Mouse (Mus musculus): ENCODE data around the gene Arhgef1. TPM values are rescaled to one million over a fixed set of nuclear protein-coding genes. Genes with fewer than 3 reads are reported as not detected.

Gene Arhgef1
- polyA plus RNA-seq, 1 experiment from 2014 or later, result 32.6 TPM

DNA sequence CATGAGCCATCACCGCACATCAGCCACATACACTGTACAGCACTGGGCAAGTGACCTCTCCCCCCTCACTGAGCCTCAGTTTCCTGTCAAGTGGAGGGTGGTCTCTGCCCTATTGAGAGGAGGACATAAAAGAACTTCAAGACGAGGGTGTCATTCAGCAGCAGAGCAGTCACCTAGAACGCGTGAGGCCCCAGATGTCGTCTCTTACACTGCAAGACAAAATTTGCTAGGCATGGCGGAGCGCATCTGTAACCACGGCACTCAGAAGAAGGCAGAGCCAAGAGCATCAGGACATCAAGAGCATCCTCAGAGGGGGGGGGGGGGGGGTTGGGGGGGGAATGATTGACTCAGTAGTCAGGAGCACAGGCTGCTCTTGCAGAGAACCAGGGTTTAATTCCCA is 6.4 kb upstream of the Arhgef1 start:
- Histone ChIP-seq H3K9me3 (ENCODE audit: control insufficient read depth) (no peaks in the 10 kb centered on the region), H3K4me3 (ENCODE audit: low read depth, low read length) (no peak overlapping the region), H3K27me3 (replicated peaks; ENCODE audit: control insufficient read depth, insufficient read depth, low read length) (no peaks in the 10 kb centered on the region), H3K27ac (ENCODE audit: low read depth, low read length) (no peak overlapping the region), H3K9ac (ENCODE audit: low read depth, low read length) (no peak overlapping the region), H3K36me3 (ENCODE audit: control insufficient read depth, insufficient read depth) (no peaks in the 10 kb centered on the region; the same call in 1 of the 2 replicates), H3K4me1 (replicated peaks; ENCODE audit: control insufficient read depth, insufficient read depth, low read length) (no peaks in the 10 kb centered on the region), H3K4me2 (replicated peaks; ENCODE audit: low read depth) (no peak overlapping the region)
- WGBS, result 91% methylated on average over 8 of the region's 8 CpGs
- TF ChIP-seq CTCF (IDR thresholded peaks at IDR 0.05; ENCODE audit: low read depth), result no peak
- no peak for ATAC-seq

DNA sequence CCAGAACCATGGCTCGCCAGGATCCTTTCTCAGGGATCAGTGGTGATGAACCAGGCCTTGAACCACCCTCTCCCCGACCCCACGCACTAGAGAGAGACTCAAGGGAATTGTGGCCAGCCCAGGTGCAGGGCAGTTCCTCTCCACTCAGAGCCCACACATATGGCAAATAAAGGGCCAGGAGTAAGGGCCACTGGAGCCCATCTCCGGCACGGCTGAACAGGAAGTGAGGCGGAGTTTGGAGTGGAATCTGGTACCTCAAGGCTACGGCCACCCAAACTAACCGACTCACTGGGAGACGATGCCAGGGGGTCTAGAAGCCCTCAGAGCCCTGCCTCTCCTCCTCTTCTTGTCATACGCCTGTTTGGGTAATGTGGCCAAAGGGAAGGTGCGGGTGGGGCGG is 5.5 kb upstream of the Arhgef1 start, which contains the start of gene Cd79a:
Cd79a (plus strand) TSS at position 158 of the 400 bp plus-strand sequence.
- H3K27ac ChIP-seq (ENCODE audit: low read depth, low read length), result no peak within 1 kb of the TSS
- no peaks in the 10 kb centered on the region for H3K27me3 ChIP-seq (replicated peaks; ENCODE audit: control insufficient read depth, insufficient read depth, low read length)
- no peak within 1 kb of the TSS for H3K4me2 ChIP-seq (replicated peaks; ENCODE audit: low read depth)
- no peak within 1 kb of the TSS for H3K9ac ChIP-seq (ENCODE audit: low read depth, low read length)
- TF ChIP-seq CTCF (IDR thresholded peaks at IDR 0.05; ENCODE audit: low read depth), result no peak
- H3K9me3 ChIP-seq (ENCODE audit: control insufficient read depth), result no peaks in the 10 kb centered on the region
- H3K36me3 ChIP-seq (ENCODE audit: control insufficient read depth, insufficient read depth), result no peaks in the 10 kb centered on the region
- ATAC-seq, result no peak
- H3K4me3 ChIP-seq (ENCODE audit: low read depth, low read length), result no peak within 1 kb of the TSS
- 71% methylated on average over 12 of the region's 12 CpGs for WGBS
- no peaks in the 10 kb centered on the region for H3K4me1 ChIP-seq (replicated peaks; ENCODE audit: control insufficient read depth, insufficient read depth, low read length)

- no peak overlapping the region for H3K4me2 ChIP-seq (replicated peaks; ENCODE audit: low read depth)
- no peak overlapping the region for H3K9ac ChIP-seq (ENCODE audit: low read depth, low read length)
- TF ChIP-seq CTCF (IDR thresholded peaks at IDR 0.05; ENCODE audit: low read depth), result no peak
- no peak overlapping the region for H3K27ac ChIP-seq (ENCODE audit: low read depth, low read length)
- H3K9me3 ChIP-seq (ENCODE audit: control insufficient read depth), result no peaks in the 10 kb centered on the region
- no peak for ATAC-seq
- no peaks in the 10 kb centered on the region for H3K27me3 ChIP-seq (replicated peaks; ENCODE audit: control insufficient read depth, insufficient read depth, low read length)
- H3K4me1 ChIP-seq (replicated peaks; ENCODE audit: control insufficient read depth, insufficient read depth, low read length), result no peaks in the 10 kb centered on the region
- H3K36me3 ChIP-seq (ENCODE audit: control insufficient read depth, insufficient read depth), result no peaks in the 10 kb centered on the region
- 66% methylated on average over 5 of the region's 5 CpGs for WGBS
- no peak overlapping the region for H3K4me3 ChIP-seq (ENCODE audit: low read depth, low read length)
Observed at GRCm38 (mm10) chr7:24897959-24898358, 4.8 kb upstream of the Arhgef1 start.

- Histone ChIP-seq H3K4me2 (replicated peaks; ENCODE audit: low read depth) (no peak overlapping the region), H3K9ac (ENCODE audit: low read depth, low read length) (no peak overlapping the region), H3K27ac (ENCODE audit: low read depth, low read length) (no peak overlapping the region), H3K4me1 (replicated peaks; ENCODE audit: control insufficient read depth, insufficient read depth, low read length) (no peaks in the 10 kb centered on the region), H3K36me3 (ENCODE audit: control insufficient read depth, insufficient read depth) (no peaks in the 10 kb centered on the region), H3K4me3 (ENCODE audit: low read depth, low read length) (no peak overlapping the region), H3K9me3 (ENCODE audit: control insufficient read depth) (no peaks in the 10 kb centered on the region), H3K27me3 (replicated peaks; ENCODE audit: control insufficient read depth, insufficient read depth, low read length) (no peaks in the 10 kb centered on the region)
- no peak for ATAC-seq
- WGBS, result 56% methylated on average over 6 of the region's 6 CpGs
- TF ChIP-seq CTCF (IDR thresholded peaks at IDR 0.05; ENCODE audit: low read depth), result no peak
Observed at GRCm38 (mm10) chr7:24901114-24901513, 1.6 kb upstream of the Arhgef1 start.

GRCm38 (mm10) chr7:24901842-24902241 is 870 bp upstream of the Arhgef1 start:
- Histone ChIP-seq H3K27me3 (replicated peaks; ENCODE audit: control insufficient read depth, insufficient read depth, low read length) (no peaks in the 10 kb centered on the region), H3K4me1 (replicated peaks; ENCODE audit: control insufficient read depth, insufficient read depth, low read length) (no peaks in the 10 kb centered on the region), H3K36me3 (ENCODE audit: control insufficient read depth, insufficient read depth) (no peaks in the 10 kb centered on the region), H3K4me3 (ENCODE audit: low read depth, low read length) (no peak overlapping the region), H3K27ac (ENCODE audit: low read depth, low read length) (no peak overlapping the region), H3K4me2 (replicated peaks; ENCODE audit: low read depth) (peak overlapping the region; percentile 75; the same call in 1 of the 2 replicates), H3K9me3 (ENCODE audit: control insufficient read depth) (no peaks in the 10 kb centered on the region), H3K9ac (ENCODE audit: low read depth, low read length) (no peak overlapping the region)
- ATAC-seq, result no peak
- no peak for TF ChIP-seq CTCF (IDR thresholded peaks at IDR 0.05; ENCODE audit: low read depth)
- WGBS, result 47% methylated on average over 1 of the region's 1 CpGs

DNA sequence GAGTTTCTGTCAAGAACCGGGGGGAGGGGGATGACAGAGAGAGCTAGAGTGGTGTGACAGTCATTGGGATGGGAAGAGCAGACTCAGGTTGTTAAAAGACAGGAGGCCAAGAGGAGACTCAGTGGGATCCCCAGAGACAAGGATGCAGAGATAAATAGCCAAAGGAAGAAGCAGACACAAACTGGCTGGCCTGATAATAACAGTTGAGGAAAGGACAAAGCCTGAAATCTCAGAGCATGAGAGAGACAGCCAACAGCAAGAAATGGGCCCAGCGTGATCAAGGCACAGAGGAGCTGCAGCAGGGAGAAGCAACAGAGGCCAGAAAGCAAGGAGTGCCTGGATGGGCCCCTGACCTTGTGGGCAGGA is 465 bp upstream of the Arhgef1 start:
- H3K9ac ChIP-seq (ENCODE audit: low read depth, low read length), result peak overlapping the region; percentile 71; the same call in 1 of the 2 replicates
- no peaks in the 10 kb centered on the region for H3K9me3 ChIP-seq (ENCODE audit: control insufficient read depth)
- no peaks in the 10 kb centered on the region for H3K4me1 ChIP-seq (replicated peaks; ENCODE audit: control insufficient read depth, insufficient read depth, low read length)
- H3K4me2 ChIP-seq (replicated peaks; ENCODE audit: low read depth), result peak overlapping the region; percentile 75
- no peak for TF ChIP-seq CTCF (IDR thresholded peaks at IDR 0.05; ENCODE audit: low read depth)
- peak overlapping the region; percentile 53 for H3K4me3 ChIP-seq (ENCODE audit: low read depth, low read length)
- no peaks in the 10 kb centered on the region for H3K27me3 ChIP-seq (replicated peaks; ENCODE audit: control insufficient read depth, insufficient read depth, low read length)
- H3K36me3 ChIP-seq (ENCODE audit: control insufficient read depth, insufficient read depth), result no peaks in the 10 kb centered on the region
- peak overlapping the region; percentile 85 for H3K27ac ChIP-seq (ENCODE audit: low read depth, low read length)
- 48% methylated on average over 2 of the region's 2 CpGs for WGBS
- ATAC-seq, result no peak

GRCm38 (mm10) chr7:24903444-24903825 is 723 bp downstream of the Arhgef1 start:
- no peaks in the 10 kb centered on the region for H3K4me1 ChIP-seq (replicated peaks; ENCODE audit: control insufficient read depth, insufficient read depth, low read length)
- peak overlapping the region; percentile 71 for H3K9ac ChIP-seq (ENCODE audit: low read depth, low read length)
- H3K4me3 ChIP-seq (ENCODE audit: low read depth, low read length), result peak overlapping the region; percentile 53
- no peak for TF ChIP-seq CTCF (IDR thresholded peaks at IDR 0.05; ENCODE audit: low read depth)
- peak overlapping the region; percentile 75 for H3K4me2 ChIP-seq (replicated peaks; ENCODE audit: low read depth)
- H3K9me3 ChIP-seq (ENCODE audit: control insufficient read depth), result no peaks in the 10 kb centered on the region
- H3K27me3 ChIP-seq (replicated peaks; ENCODE audit: control insufficient read depth, insufficient read depth, low read length), result no peaks in the 10 kb centered on the region
- H3K27ac ChIP-seq (ENCODE audit: low read depth, low read length), result peak overlapping the region; percentile 85
- no peak for ATAC-seq
- WGBS, result 14% methylated on average over 10 of the region's 10 CpGs
- H3K36me3 ChIP-seq (ENCODE audit: control insufficient read depth, insufficient read depth), result peaks cover 8% of the 10 kb centered on the region
